Mouse (Mus musculus) megakaryocyte, embryonic 14.5 days (primary cell): ENCODE data around the gene Atp6v1g2. TPM values are rescaled to one million over a fixed set of nuclear protein-coding genes. Genes with fewer than 3 reads are reported as not detected.
A peak's percentile ranks its signal among the peaks of the same experiment; 100 is the strongest.

Experiments used
- H3K27me3 ChIP-seq: replicated peaks from 2 replicates; pipeline ENCODE3; 2012; ENCODE audit warnings: inconsistent platforms
- H3K36me3 ChIP-seq: replicated peaks from 2 replicates; pipeline ENCODE3; 2012; ENCODE audit warnings: low read length, inconsistent platforms, mixed read lengths
- H3K4me1 ChIP-seq: 2 replicates; pipeline ENCODE4 v1.6.1; 2012; ENCODE audit warnings: inconsistent platforms
- H3K4me3 ChIP-seq: replicated peaks from 2 replicates; pipeline ENCODE3; 2012; ENCODE audit warnings: moderate library complexity, mild to moderate bottlenecking, inconsistent platforms
- H3K9me3 ChIP-seq: 2 replicates; pipeline ENCODE4 v1.6.1; 2012; ENCODE audit warnings: inconsistent platforms
- FLI1 ChIP-seq: IDR thresholded peaks from 2 replicates; pipeline ENCODE4 v1.6.1; 2012; ENCODE audit warnings: low read length, inconsistent platforms, mixed read lengths
- GATA1 ChIP-seq: IDR thresholded peaks from 3 replicates; pipeline ENCODE4 v1.6.1; 2012; ENCODE audit warnings: mixed read lengths, low read length, inconsistent platforms, borderline replicate concordance
- polyA plus RNA-seq: library from polyadenylated mRNA; stranded (reverse); fragments of >175 nt; gene quantifications from 2 replicates; pipeline ENCODE4 v1.2.3, GENCODE M21; 2012; ENCODE audit warnings: low replicate concordance; ENCODE audit not compliant: insufficient read depth

The Atp6v1g2 gene
- polyA plus RNA-seq, 1 experiment, result 0.86 TPM

- Histone ChIP-seq H3K36me3 (peaks cover 18% of the 10 kb centered on the region), H3K9me3 (no peaks in the 10 kb centered on the region), H3K4me3 (peak overlapping the region; percentile 50), H3K4me1 (peaks cover 58% of the 10 kb centered on the region), H3K27me3 (no peaks in the 10 kb centered on the region)
- no peak for TF ChIP-seq FLI1
- TF ChIP-seq GATA1, result no peak
Observed at GRCm38 (mm10) chr17:35261651-35262050, 28.2 kb downstream of the Atp6v1g2 start.

GRCm38 (mm10) chr17:35262664-35263522 is 29.4 kb downstream of the Atp6v1g2 start, which contains the start of gene H2-D1:
Gene H2-D1, plus strand, starts transcription at chr17:35262730.
- Histone ChIP-seq H3K4me1 (peaks cover 58% of the 10 kb centered on the region), H3K9me3 (no peaks in the 10 kb centered on the region), H3K4me3 (peak within 1 kb of the TSS; percentile 94), H3K27me3 (no peaks in the 10 kb centered on the region), H3K36me3 (peaks cover 27% of the 10 kb centered on the region)
- TF ChIP-seq FLI1 (no peak), GATA1 (no peak)

GRCm38 (mm10) chr17:35263523-35263883 is 30.0 kb downstream of the Atp6v1g2 start:
- Histone ChIP-seq H3K9me3 (no peaks in the 10 kb centered on the region), H3K4me1 (peaks cover 61% of the 10 kb centered on the region), H3K36me3 (peaks cover 29% of the 10 kb centered on the region), H3K27me3 (no peaks in the 10 kb centered on the region), H3K4me3 (peak overlapping the region; percentile 94)
- TF ChIP-seq GATA1 (no peak), FLI1 (no peak)

- Histone ChIP-seq H3K4me1 (peaks cover 32% of the 10 kb centered on the region), H3K27me3 (no peaks in the 10 kb centered on the region), H3K4me3 (no peak overlapping the region), H3K36me3 (peaks cover 29% of the 10 kb centered on the region), H3K9me3 (peaks cover 5% of the 10 kb centered on the region)
- TF ChIP-seq FLI1 (no peak), GATA1 (no peak)
Observed at GRCm38 (mm10) chr17:35267399-35268086, 34.1 kb downstream of the Atp6v1g2 start.

GRCm38 (mm10) chr17:35269653-35270347 is 36.3 kb downstream of the Atp6v1g2 start:
- TF ChIP-seq FLI1, result no peak
- TF ChIP-seq GATA1, result no peak
- Histone ChIP-seq H3K4me3 (no peak overlapping the region), H3K9me3 (peaks cover 16% of the 10 kb centered on the region), H3K36me3 (peaks cover 26% of the 10 kb centered on the region), H3K4me1 (peaks cover 25% of the 10 kb centered on the region), H3K27me3 (peaks cover 2% of the 10 kb centered on the region)

- Histone ChIP-seq H3K4me3 (no peak overlapping the region), H3K36me3 (peaks cover 7% of the 10 kb centered on the region), H3K27me3 (peaks cover 17% of the 10 kb centered on the region), H3K4me1 (peaks cover 28% of the 10 kb centered on the region), H3K9me3 (peaks cover 16% of the 10 kb centered on the region)
- TF ChIP-seq GATA1 (no peak), FLI1 (no peak)
Observed at GRCm38 (mm10) chr17:35272249-35272648, 38.8 kb downstream of the Atp6v1g2 start.

- peaks cover 16% of the 10 kb centered on the region for H3K4me1 ChIP-seq
- peaks cover 33% of the 10 kb centered on the region for H3K27me3 ChIP-seq
- H3K36me3 ChIP-seq, result no peaks in the 10 kb centered on the region
- peaks cover 16% of the 10 kb centered on the region for H3K9me3 ChIP-seq
- H3K4me3 ChIP-seq, result peak overlapping the region; percentile 25
- TF ChIP-seq GATA1 (no peak), FLI1 (no peak)
Observed at GRCm38 (mm10) chr17:35274770-35275169, 41.3 kb downstream of the Atp6v1g2 start.

GRCm38 (mm10) chr17:35276304-35276864 is 42.9 kb downstream of the Atp6v1g2 start:
- TF ChIP-seq GATA1 (no peak), FLI1 (no peak)
- H3K4me3 ChIP-seq, result no peak overlapping the region
- H3K4me1 ChIP-seq, result peaks cover 19% of the 10 kb centered on the region
- H3K9me3 ChIP-seq, result peaks cover 16% of the 10 kb centered on the region
- peaks cover 40% of the 10 kb centered on the region for H3K27me3 ChIP-seq
- H3K36me3 ChIP-seq, result no peaks in the 10 kb centered on the region

GRCm38 (mm10) chr17:35278049-35278448 is 44.6 kb downstream of the Atp6v1g2 start:
- H3K36me3 ChIP-seq, result no peaks in the 10 kb centered on the region
- TF ChIP-seq GATA1 (no peak), FLI1 (no peak)
- H3K9me3 ChIP-seq, result peaks cover 6% of the 10 kb centered on the region

More at GRCm38 (mm10) chr17:35278049-35278448, 44.6 kb downstream of the Atp6v1g2 start:
- Histone ChIP-seq H3K4me1 (peaks cover 19% of the 10 kb centered on the region), H3K27me3 (peaks cover 47% of the 10 kb centered on the region), H3K4me3 (no peak overlapping the region)
